8 mouse cellular contexts compared by ENCODE assay signal in the genomic region with DNA sequence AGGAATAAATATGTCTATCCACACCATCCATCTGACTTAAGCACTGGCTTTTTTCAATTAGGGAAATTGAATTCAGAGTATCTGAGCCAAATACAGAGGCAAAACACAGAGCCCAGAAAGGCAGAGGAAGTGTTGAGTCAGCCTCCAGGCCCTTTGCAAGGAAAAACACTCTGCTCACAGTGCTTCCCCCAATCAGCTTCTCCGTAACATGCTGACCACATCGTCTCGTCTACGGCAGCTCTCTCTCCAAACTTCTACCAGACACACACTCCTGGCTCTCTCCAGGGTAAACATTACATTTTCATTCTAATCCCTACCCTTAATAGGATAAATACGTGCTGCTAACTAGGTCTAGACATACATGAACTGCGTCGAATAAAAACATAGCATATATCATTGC.
A peak's percentile ranks its signal among the peaks of the same experiment; 100 is the strongest.
DNase-seq lines count a peak whose midpoint lies in the region; ATAC-seq and TF ChIP-seq lines count a peak whose summit lies in the region.

No protein-coding gene starts in this region.

- ATAC-seq in inflammation-experienced regulatory T-cells, adult 6 months: no peak

- TF ChIP-seq POLR2A in brain, embryonic 14.5 days (IDR thresholded peaks at IDR 0.05; ENCODE audit: borderline replicate concordance, extremely low read depth, insufficient read depth, insufficient read length, poor library complexity, severe bottlenecking): no peak

- intact Hi-C loops in left cerebral cortex, postnatal 10 days (cut with DNase I): no loop called here

- no peak for TF ChIP-seq CTCF in brain, embryonic 14.5 days (IDR thresholded peaks at IDR 0.05; ENCODE audit: borderline replicate concordance, extremely low read depth, insufficient read depth, insufficient read length)

- peak; percentile 48 for DNase-seq in gastrocnemius, adult 18-20 months (ENCODE audit: low spot score)
- no peak for DNase-seq in gastrocnemius, postnatal 4 days (ENCODE audit: low spot score in 2 of 2)
- peak; percentile 30 for DNase-seq in brain, embryonic 14.5 days (ENCODE audit: low read depth)
- peak; percentile 68 to 69 for DNase-seq in heart, adult 9 months (ENCODE audit: low spot score in 2 of 2)
- peak; percentile 21 to 35 for DNase-seq in left cerebral cortex, postnatal 10 days (ENCODE audit: extremely low spot score in 1 of 2, low spot score in 2 of 2)
- no peak for DNase-seq in spleen, postnatal 14 days (ENCODE audit: low spot score in 2 of 2)
- DNase-seq in thymus, postnatal 36 days: no peak

Comparison
In these comparisons a context has a peak if more than half of its experiments do, and no peak if none do; other contexts are left out.
1. DNase-seq: peak in gastrocnemius, adult 18-20 months (single experiment), brain, embryonic 14.5 days (single experiment), heart, adult 9 months (2 of 2) and left cerebral cortex, postnatal 10 days (2 of 2); none in gastrocnemius, postnatal 4 days (0 of 2), spleen, postnatal 14 days (0 of 2) and thymus, postnatal 36 days (0 of 2).